Mouse (Mus musculus): ENCODE results near the gene Zfhx2.
"Not testable (repeated sequence)": the region's sequence is repeated elsewhere in the genome, so short reads cannot be mapped to it uniquely, and the experiment has no call there.

Gene Zfhx2

DNA sequence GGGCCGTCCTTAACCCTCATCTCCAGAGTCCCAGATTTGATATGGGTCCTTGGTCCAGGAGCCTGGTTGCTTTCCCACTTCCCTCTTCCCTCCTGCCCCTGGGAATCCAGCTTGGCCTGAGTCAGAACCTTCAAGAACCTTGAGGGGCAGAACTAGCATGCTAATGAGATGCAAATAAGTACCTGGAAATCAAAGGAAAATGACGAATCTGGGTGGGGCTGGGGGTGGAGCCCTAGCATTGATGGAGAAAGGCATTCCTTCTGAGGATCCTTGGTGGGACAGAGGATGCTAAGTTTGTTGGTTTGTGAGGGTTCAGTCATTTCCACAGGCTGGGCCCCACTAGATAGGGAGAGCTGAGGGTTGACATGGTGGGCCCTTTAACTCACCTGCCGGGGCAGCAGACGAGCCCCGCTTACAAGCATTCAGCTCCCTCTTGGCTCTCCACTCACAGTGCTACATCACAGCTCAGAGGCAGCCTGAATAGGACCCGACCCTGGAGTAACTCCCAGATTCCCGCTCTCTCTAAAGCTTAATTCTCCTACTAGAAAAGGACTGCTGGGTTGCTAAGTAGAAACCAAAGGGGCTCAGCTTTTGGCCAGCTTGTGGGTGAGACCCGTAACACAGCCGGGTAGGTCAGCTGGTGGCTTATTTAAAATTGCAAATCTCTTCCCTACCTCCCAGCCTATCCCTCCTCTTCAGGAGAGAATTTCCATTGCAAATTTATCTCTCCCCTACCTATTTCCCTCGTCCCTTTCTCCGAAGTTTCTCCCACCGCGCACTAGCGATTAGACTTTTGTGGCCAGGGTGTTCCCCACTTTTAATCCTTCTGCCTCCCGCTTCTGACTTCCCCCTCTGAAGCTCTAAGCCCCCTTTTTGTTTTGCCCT is 14.4 kb downstream of the Zfhx2 start:
- DNase-seq (ENCODE audit: low spot score) = no peak

- no peak for DNase-seq (ENCODE audit: low spot score)
These were observed 15.2 kb downstream of the Zfhx2 start for GRCm38 (mm10) chr14:55076956-55077355.

GRCm38 (mm10) chr14:55076224-55076623 is 15.9 kb downstream of the Zfhx2 start:
- DNase-seq (ENCODE audit: low spot score) = peak; percentile 67

DNA sequence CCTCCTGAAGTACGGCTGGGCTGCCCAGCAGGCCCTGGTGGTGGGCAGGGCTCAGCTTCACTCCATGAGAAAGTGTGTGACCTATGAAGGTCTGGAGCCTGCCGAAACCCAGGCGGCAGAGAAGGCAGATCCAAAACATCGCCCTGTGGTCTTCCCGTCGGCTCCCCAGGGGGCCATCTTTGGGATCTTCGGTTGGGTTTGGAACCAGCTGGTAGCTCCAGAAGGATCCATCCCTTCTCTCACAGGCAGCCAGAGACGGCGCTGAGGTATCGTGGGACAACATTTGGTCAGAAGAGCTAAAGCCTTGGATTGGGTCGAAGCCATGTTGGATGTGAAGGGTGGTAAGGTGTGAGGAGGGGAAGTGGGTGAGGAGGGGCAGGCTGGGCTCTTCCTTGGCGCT is 17.7 kb downstream of the Zfhx2 start:
- DNase-seq (ENCODE audit: low spot score) = peak; percentile 31

GRCm38 (mm10) chr14:55071756-55072155 is 20.4 kb downstream of the Zfhx2 start:
- DNase-seq (ENCODE audit: low spot score) = peak; percentile 48

DNA sequence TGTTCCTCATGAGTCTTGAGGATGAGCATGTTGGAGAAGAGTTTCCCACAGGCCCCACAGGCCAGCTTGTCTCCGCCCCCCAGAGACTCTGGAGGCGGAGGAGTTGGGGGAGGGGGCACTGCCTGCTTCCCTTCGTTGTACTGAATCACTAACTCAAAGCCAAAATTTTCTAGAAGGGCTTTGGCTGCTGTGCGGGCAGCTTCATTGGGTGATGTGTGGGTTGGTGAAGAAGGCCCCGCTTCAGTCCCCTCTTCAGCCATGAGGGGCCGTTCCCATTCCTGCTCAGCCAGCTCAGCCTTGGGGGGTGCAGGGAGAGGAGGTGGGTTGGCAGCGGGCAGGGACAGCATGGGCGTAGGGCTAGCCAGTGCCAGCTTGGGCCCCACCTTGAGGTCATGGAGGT is 26.1 kb downstream of the Zfhx2 start:
- peak; percentile 36 for DNase-seq (ENCODE audit: low spot score)

DNA sequence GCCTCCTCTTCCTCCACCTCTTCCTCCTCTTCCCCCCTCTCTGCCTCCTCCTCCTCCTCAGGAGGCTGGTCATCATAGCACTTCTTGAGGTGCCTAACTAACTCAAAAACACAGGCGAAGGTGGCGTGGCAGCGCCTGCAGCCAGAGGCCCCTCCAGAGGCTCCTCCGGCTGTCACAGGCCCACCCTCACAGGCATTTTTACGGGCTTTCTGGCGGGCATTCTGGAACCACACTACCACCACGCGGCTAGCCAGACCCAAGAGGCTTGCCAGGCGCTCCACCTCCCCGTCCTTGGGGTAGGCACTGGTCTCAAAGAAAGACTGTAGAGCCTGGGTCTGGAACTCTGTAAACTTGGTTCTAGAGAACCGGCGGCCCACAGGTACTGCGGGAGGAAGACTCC is 26.7 kb downstream of the Zfhx2 start:
- peak; percentile 39 for DNase-seq (ENCODE audit: low spot score)

DNA sequence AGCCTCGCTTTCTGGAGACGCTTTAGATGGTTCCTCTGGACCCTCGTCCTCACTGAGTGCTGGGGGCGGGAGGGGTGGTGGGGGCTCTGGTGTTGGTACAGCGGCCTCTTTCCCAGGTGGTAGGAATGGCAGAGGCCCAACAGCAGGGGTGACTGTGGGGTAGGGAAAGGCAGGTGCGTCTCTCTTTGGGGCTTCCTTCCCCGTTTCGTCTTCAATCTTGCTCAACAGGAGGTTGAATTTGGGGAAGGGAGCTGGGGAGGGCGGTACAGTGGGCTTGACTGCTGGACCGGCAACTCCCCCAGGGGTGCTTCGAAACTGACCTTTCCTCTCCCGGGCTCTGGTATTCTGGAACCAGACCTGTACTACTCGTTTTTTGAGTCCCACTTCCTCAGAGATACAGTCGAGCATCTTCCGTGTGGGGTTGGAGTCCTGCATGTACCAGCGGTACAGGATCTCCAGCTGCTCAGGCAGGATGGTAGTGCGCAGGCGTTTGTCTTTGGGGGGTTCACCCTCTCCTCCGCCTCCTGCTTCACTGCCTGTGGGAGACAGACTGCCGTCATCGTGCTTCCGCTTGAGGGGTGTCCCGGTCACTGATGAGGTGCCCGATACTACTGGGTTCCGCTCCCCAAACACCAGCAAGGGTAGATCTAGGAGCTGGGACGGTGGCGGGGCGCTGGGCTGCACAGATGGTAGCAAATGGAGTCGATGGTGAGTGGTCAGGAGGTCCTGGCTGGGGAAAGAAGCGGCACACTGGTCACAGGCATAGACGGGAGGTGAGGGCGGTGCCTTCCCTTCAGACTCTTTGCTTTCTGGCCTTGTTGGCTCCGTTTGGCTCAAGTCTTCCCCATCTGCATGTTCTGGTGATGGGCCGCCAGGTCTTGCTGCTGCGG is 27.4 kb downstream of the Zfhx2 start:
- DNase-seq (ENCODE audit: low spot score) = no peak

- no peak for DNase-seq (ENCODE audit: low spot score)
These were observed 28.3 kb downstream of the Zfhx2 start for GRCm38 (mm10) chr14:55063581-55064381.

DNA sequence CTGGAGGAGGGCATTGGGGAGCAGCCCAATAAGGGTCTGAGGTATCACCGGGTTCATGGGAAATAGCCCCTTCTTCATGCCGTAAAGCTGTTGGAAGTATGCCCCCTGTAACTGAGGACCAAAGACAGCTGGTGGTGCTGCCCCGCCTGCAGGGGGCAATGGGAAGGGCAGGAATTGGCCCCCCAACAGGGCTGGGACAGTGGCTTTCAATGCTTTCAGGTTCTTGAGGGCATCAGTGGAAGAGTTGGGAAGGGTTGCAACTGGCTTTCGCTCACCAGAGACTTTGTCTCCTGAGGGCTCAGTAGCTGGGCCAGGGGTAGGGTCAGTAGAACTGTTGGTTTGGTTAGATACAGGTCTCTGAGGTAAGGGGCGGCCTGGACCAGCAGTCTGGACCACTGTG is 29.0 kb downstream of the Zfhx2 start:
- DNase-seq (ENCODE audit: low spot score) = no peak

DNA sequence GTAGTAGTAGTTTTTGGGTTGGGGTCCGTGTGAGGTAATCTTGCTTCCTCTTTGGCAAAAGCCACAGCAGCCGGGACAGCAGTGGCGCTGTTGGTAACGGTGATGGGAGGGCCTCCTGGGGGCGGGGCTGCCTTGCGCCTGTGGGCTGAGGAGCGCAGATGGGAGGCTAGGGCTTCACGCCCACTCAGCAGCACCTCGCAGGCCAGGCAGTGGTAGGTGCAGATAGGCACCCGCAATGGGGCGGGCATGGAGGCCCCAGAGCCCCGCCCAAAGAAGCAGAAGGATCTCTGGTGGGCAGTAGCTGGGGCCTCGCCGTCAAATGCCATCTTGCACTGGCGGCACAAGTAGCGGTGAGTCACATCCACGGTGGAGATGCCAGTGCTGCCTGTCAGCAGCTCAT is 29.5 kb downstream of the Zfhx2 start:
- peak; percentile 46 for DNase-seq (ENCODE audit: low spot score)

DNA sequence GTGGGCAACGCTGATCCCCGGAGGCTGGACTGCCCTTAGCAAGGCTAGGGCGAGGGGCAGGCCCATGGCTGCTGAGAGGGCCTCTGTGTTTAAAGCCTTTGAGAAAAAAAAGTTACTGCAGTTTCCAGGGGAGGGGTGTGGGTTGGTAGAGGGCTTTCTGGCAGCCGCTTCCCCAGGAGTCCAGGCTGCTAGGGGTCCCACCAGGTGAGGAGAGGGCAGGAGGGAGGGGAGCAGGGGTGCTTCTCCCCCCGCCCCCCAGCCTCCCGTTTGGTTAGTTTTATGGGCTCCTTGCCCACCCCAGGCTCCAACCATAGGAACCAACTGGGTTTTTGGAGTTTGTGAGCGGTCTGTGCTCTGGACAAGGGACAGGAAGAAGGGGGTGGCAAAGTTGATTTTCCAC is 30.3 kb downstream of the Zfhx2 start:
- no peak for DNase-seq (ENCODE audit: low spot score)

DNA sequence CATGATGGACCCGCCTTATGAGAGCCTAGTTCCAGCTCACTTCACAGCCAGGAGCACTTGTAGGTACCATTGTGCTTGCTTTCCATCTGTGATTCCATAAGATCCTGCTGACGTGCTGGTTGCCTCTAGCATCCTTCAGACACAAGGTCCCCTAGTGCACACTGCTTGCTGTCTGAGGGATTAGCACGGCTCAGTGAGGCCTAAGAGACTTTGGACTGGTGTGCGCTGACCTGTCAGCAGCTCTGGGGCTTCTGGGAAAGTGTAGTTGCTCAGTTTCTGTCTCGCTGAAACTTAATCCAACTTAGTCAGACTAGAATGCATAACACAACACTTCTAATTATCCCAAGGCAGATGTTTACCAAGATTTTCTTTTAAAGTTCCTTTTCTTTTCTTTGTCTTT is 32.2 kb downstream of the Zfhx2 start:
- no peak for DNase-seq (ENCODE audit: low spot score)

DNA sequence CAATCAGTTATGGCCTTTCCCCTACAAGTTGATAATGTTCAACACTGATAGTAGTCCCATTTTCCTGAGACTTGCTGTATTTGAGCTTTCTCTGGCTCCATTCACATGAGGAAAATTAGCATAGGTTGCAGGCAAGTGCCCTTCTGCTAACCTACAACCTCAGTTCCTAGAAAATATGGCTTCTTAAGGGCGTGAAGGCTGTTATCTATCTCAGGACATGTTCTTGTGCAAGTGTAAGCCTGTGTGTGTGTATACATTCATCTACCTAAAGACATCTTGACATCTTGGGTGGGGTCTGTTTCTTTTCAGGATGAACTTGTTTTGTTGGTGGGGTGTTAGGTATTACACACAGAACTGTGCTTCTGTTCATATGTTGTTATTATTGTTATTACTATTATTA is 33.1 kb downstream of the Zfhx2 start:
- DNase-seq (ENCODE audit: low spot score) = no peak

DNA sequence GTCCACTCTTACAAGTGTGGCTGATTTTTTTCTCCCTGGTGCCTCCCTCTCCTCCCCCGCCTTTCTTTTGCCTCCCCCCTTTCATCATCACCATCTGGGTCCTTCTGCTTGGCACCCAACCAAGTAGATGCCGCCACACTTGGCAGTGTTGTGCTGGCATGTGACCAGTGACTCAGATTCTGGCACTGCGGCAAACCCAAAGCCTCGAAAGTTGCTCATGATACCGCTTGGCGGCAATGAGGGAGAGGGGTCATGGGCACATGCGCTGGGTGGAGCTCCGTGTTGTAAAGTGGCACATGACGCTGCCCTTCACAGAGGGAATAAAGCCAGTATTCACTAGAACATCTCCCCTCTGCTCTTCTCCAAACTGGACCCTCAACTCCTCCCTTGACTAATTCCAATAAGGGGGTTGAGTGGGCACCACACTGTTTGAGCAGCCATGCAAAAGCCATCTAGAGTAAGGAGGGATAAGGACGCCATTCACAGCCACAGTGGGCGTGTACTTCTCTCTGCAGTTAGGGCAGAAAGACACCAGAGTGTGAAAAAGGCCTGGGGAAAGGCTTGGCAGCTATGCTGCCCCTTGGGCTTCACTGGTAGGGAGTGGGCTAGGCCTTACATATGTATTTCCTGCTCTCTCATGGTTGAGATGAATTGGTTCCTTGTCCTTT is 36.8 kb downstream of the Zfhx2 start:
- peak; percentile 72 for DNase-seq (ENCODE audit: low spot score)

GRCm38 (mm10) chr14:55054191-55054749 is 37.9 kb downstream of the Zfhx2 start:
- no peak for DNase-seq (ENCODE audit: low spot score)

DNA sequence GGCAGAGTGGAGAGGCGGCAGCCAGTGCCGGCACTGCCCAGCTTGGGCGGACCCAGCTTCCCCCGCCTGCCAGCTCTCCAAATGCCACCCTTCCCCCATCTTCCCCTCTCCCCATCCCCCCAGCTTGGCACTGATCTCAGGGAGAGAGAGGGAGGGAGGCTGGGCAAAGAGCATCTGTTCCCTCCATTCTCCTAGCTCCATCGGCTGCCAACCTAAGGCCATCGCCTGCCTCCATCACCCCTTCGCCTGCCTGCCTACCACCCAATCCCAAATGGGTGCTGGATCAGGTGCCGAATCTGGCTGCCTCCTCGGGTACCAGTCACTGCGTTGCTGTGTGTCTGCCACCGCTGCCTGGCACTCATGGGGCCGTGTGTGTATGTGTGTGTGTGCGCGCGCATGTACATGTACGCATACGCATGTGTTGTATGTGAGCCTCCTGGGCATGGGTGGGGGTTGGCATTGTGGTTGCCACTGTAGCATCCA is 38.4 kb downstream of the Zfhx2 start:
- DNase-seq (ENCODE audit: low spot score) = no peak

- DNase-seq (ENCODE audit: low spot score) = no peak
These were observed 39.1 kb downstream of the Zfhx2 start for GRCm38 (mm10) chr14:55053050-55053449.

DNA sequence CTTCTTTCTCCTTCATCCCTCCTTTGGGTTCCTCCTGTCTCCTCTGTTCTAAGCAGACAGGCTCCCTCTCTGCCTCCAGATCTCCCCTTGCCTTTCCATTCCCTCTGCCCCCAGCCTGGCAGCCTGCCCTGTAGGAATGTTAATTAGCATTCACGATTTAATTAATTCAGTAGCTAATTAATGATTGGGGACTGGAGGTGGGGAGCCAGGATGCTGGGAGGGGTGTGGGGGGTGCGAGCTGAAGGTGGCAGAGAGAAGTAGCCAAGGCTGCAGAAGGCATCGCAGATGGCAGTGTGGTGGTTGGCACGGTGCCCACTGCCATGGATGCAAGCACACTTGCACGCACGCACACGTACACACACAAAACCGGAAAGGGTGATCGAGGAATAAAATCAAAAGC is 39.6 kb downstream of the Zfhx2 start:
- DNase-seq (ENCODE audit: low spot score) = no peak

- no peak for DNase-seq (ENCODE audit: low spot score)
These were observed 44.1 kb downstream of the Zfhx2 start for GRCm38 (mm10) chr14:55047971-55048531.

GRCm38 (mm10) chr14:55043694-55044093 is 48.4 kb downstream of the Zfhx2 start:
- not testable (repeated sequence) for DNase-seq (ENCODE audit: low spot score)
